Comparison of ENCODE assay signal across 8 mouse cellular contexts in genomic region chr4:150568318-150569134, GRCm38 (mm10).
DNase-seq lines count a peak whose midpoint lies in the region; ATAC-seq and TF ChIP-seq lines count a peak whose summit lies in the region.

No protein-coding gene starts in this region.

- peak overlapping the region; percentile 67 for H3K4me2 ChIP-seq in forebrain, embryonic 15.5 days (replicated peaks)
- peak overlapping the region; percentile 84 for H3K4me2 ChIP-seq in kidney, postnatal 0 days (ENCODE audit: low read length)

- TF ChIP-seq POLR2A in thymus, adult 2 months (IDR thresholded peaks at IDR 0.05; ENCODE audit: control insufficient read depth, extremely low read depth, insufficient read depth, low read length, poor library complexity) = no peak

- peak overlapping the region; percentile 82 for H3K9ac ChIP-seq in forebrain, embryonic 15.5 days (replicated peaks)
- H3K9ac ChIP-seq in kidney, postnatal 0 days (ENCODE audit: low read depth, low read length) = peak overlapping the region; percentile 86

- no peak for TF ChIP-seq CTCF in thymus, adult 2 months (IDR thresholded peaks at IDR 0.05; ENCODE audit: borderline replicate concordance, control insufficient read depth, extremely low read depth, insufficient read depth, low read length, poor library complexity)
- no peak for TF ChIP-seq CTCF in kidney, postnatal 0 days (IDR thresholded peaks at IDR 0.05; ENCODE audit: low read depth)

- ATAC-seq in forebrain, embryonic 15.5 days (replicated peaks) = peak; percentile 17; the same call in 1 of the 2 replicates
- ATAC-seq in kidney, postnatal 0 days (replicated peaks; ENCODE audit: low FRiP score, low read depth) = 0 out of 2 replicates have a peak, but pooled peaks have one; percentile 17

- no peaks in the 10 kb centered on the region for H3K36me3 ChIP-seq in thymus, adult 2 months (ENCODE audit: control insufficient read depth, insufficient read depth, low read length)
- H3K36me3 ChIP-seq in forebrain, embryonic 15.5 days = no peaks in the 10 kb centered on the region
- H3K36me3 ChIP-seq in kidney, postnatal 0 days (ENCODE audit: insufficient read depth, low read length) = no peaks in the 10 kb centered on the region
- peaks cover 30% of the 10 kb centered on the region for H3K36me3 ChIP-seq in megakaryocyte, embryonic 14.5 days (replicated peaks; ENCODE audit: low read length)

- peak overlapping the region; percentile 97 for H3K4me3 ChIP-seq in thymus, adult 2 months (ENCODE audit: control insufficient read depth, insufficient read depth, low read length)
- H3K4me3 ChIP-seq in forebrain, embryonic 15.5 days = peak overlapping the region; percentile 68
- peak overlapping the region; percentile 70 for H3K4me3 ChIP-seq in kidney, postnatal 0 days (replicated peaks; ENCODE audit: low read depth, low read length)
- peak overlapping the region; percentile 93 for H3K4me3 ChIP-seq in megakaryocyte, embryonic 14.5 days (replicated peaks)

- peak overlapping the region; percentile 65 for H3K27ac ChIP-seq in thymus, adult 2 months (ENCODE audit: control insufficient read depth, insufficient read depth, low read length)
- peak overlapping the region; percentile 79 for H3K27ac ChIP-seq in forebrain, embryonic 15.5 days (replicated peaks)
- peak overlapping the region; percentile 89 for H3K27ac ChIP-seq in kidney, postnatal 0 days

- H3K27me3 ChIP-seq in thymus, adult 2 months (ENCODE audit: control insufficient read depth, insufficient read depth, low read length) = no peaks in the 10 kb centered on the region
- no peaks in the 10 kb centered on the region for H3K27me3 ChIP-seq in forebrain, embryonic 15.5 days
- H3K27me3 ChIP-seq in kidney, postnatal 0 days (ENCODE audit: insufficient read depth, low read length) = no peaks in the 10 kb centered on the region
- peaks cover 44% of the 10 kb centered on the region for H3K27me3 ChIP-seq in megakaryocyte, embryonic 14.5 days (replicated peaks)

- 33% methylated on average over 9 of the region's 9 CpGs for WGBS in thymus, adult 2 months
- WGBS in forebrain, embryonic 15.5 days = 39% methylated on average over 9 of the region's 9 CpGs
- WGBS in kidney, postnatal 0 days = 16% methylated on average over 9 of the region's 9 CpGs

- H3K9me3 ChIP-seq in forebrain, embryonic 15.5 days = no peaks in the 10 kb centered on the region
- no peaks in the 10 kb centered on the region for H3K9me3 ChIP-seq in kidney, postnatal 0 days (replicated peaks; ENCODE audit: low read length)
- no peaks in the 10 kb centered on the region for H3K9me3 ChIP-seq in megakaryocyte, embryonic 14.5 days

- DNase-seq in thymus, adult 2 months = peak; percentile 40
- no peak for DNase-seq in thymus, adult 18-20 months
- peak; percentile 54 for DNase-seq in kidney, postnatal 0 days (ENCODE audit: low spot score)
- DNase-seq in thymus, postnatal 0 days (ENCODE audit: low spot score) = peak; percentile 38
- no peak for DNase-seq in c-Kit-positive CD71-positive TER-119-positive erythroid progenitor cells, embryonic 14.5 days (ENCODE audit: low spot score)
- no peak for DNase-seq in layer of hippocampus, adult 9-11 months

- peaks cover 35% of the 10 kb centered on the region for H3K4me1 ChIP-seq in thymus, adult 2 months (replicated peaks; ENCODE audit: control insufficient read depth, insufficient read depth, low read length)
- H3K4me1 ChIP-seq in forebrain, embryonic 15.5 days = peaks cover 34% of the 10 kb centered on the region
- peaks cover 42% of the 10 kb centered on the region for H3K4me1 ChIP-seq in kidney, postnatal 0 days (replicated peaks; ENCODE audit: insufficient read depth, low read length)
- peaks cover 55% of the 10 kb centered on the region for H3K4me1 ChIP-seq in megakaryocyte, embryonic 14.5 days

Comparison
In these comparisons a context has a peak if more than half of its experiments do, and no peak if none do; other contexts are left out.
1. DNase-seq: peak in thymus, adult 2 months (single experiment), kidney, postnatal 0 days (single experiment) and thymus, postnatal 0 days (single experiment); none in thymus, adult 18-20 months (0 of 2), c-Kit-positive CD71-positive TER-119-positive erythroid progenitor cells, embryonic 14.5 days (single experiment) and layer of hippocampus, adult 9-11 months (single experiment).
2. Peak in every context shown above with its lines, with median percentiles within 50 percentile points of each other: H3K27ac ChIP-seq and H3K4me3 ChIP-seq.